Mouse (Mus musculus): ENCODE results near the gene Ddt. TPM values are rescaled to one million over a fixed set of nuclear protein-coding genes. Genes with fewer than 3 reads are reported as not detected.
A peak's percentile ranks its signal among the peaks of the same experiment; 100 is the strongest.
"Not testable (repeated sequence)": the region's sequence is repeated elsewhere in the genome, so short reads cannot be mapped to it uniquely, and the experiment has no call there.

The Ddt gene
- polyA plus RNA-seq, 1 experiment from 2014 or later = 44.4 TPM

GRCm38 (mm10) chr10:75777885-75778284 lies 4.7 kb upstream of the Ddt start:
- peaks cover 5% of the 10 kb centered on the region; the same call in 1 of the 2 replicates for H3K4me1 ChIP-seq (ENCODE audit: control insufficient read depth, insufficient read depth, low read length)
- H3K4me2 ChIP-seq = no peak overlapping the region
- no peak overlapping the region for H3K4me3 ChIP-seq (ENCODE audit: low read depth, low read length)
- no peaks in the 10 kb centered on the region for H3K9me3 ChIP-seq (replicated peaks; ENCODE audit: control insufficient read depth, low read length)
- H3K9ac ChIP-seq (ENCODE audit: low read depth, low read length) = no peak overlapping the region
- H3K27ac ChIP-seq (ENCODE audit: low read depth, low read length) = no peak overlapping the region
- 70% methylated on average over 2 of the region's 2 CpGs for WGBS (ENCODE audit: insufficient replicate concordance)
- H3K27me3 ChIP-seq (ENCODE audit: control insufficient read depth, insufficient read depth, low read length) = peaks cover 20% of the 10 kb centered on the region
- no peak for ATAC-seq (replicated peaks; ENCODE audit: insufficient number of reproducible peaks, low FRiP score, low TSS enrichment)
- H3K36me3 ChIP-seq (ENCODE audit: control insufficient read depth, insufficient read depth, low read length) = no peaks in the 10 kb centered on the region

GRCm38 (mm10) chr10:75776562-75776961 lies 3.3 kb upstream of the Ddt start:
- H3K4me1 ChIP-seq (ENCODE audit: control insufficient read depth, insufficient read depth, low read length) = peaks cover 10% of the 10 kb centered on the region
- H3K9ac ChIP-seq (ENCODE audit: low read depth, low read length) = no peak overlapping the region
- H3K27me3 ChIP-seq (ENCODE audit: control insufficient read depth, insufficient read depth, low read length) = peaks cover 20% of the 10 kb centered on the region
- WGBS (ENCODE audit: insufficient replicate concordance) = 73% methylated on average over 6 of the region's 6 CpGs
- no peaks in the 10 kb centered on the region for H3K36me3 ChIP-seq (ENCODE audit: control insufficient read depth, insufficient read depth, low read length)
- H3K27ac ChIP-seq (ENCODE audit: low read depth, low read length) = no peak overlapping the region
- H3K4me3 ChIP-seq (ENCODE audit: low read depth, low read length) = no peak overlapping the region
- ATAC-seq (replicated peaks; ENCODE audit: insufficient number of reproducible peaks, low FRiP score, low TSS enrichment) = no peak
- H3K9me3 ChIP-seq (replicated peaks; ENCODE audit: control insufficient read depth, low read length) = no peaks in the 10 kb centered on the region
- no peak overlapping the region for H3K4me2 ChIP-seq

- H3K9me3 ChIP-seq (replicated peaks; ENCODE audit: control insufficient read depth, low read length) = no peaks in the 10 kb centered on the region
- H3K4me2 ChIP-seq = no peak overlapping the region
- no peak overlapping the region for H3K9ac ChIP-seq (ENCODE audit: low read depth, low read length)
- 86% methylated on average over 9 of the region's 9 CpGs for WGBS (ENCODE audit: insufficient replicate concordance)
- peaks cover 9% of the 10 kb centered on the region for H3K27me3 ChIP-seq (ENCODE audit: control insufficient read depth, insufficient read depth, low read length)
- ATAC-seq (replicated peaks; ENCODE audit: insufficient number of reproducible peaks, low FRiP score, low TSS enrichment) = no peak
- H3K4me1 ChIP-seq (ENCODE audit: control insufficient read depth, insufficient read depth, low read length) = peaks cover 5% of the 10 kb centered on the region
- H3K27ac ChIP-seq (ENCODE audit: low read depth, low read length) = no peak overlapping the region
- no peaks in the 10 kb centered on the region for H3K36me3 ChIP-seq (ENCODE audit: control insufficient read depth, insufficient read depth, low read length)
- H3K4me3 ChIP-seq (ENCODE audit: low read depth, low read length) = no peak overlapping the region
These were observed 1.4 kb upstream of the Ddt start for GRCm38 (mm10) chr10:75774587-75774986.

GRCm38 (mm10) chr10:75774102-75774501 lies 888 bp upstream of the Ddt start:
- Histone ChIP-seq H3K9me3 (replicated peaks; ENCODE audit: control insufficient read depth, low read length) (no peaks in the 10 kb centered on the region), H3K4me3 (ENCODE audit: low read depth, low read length) (no peak overlapping the region), H3K4me1 (ENCODE audit: control insufficient read depth, insufficient read depth, low read length) (peaks cover 5% of the 10 kb centered on the region), H3K4me2 (no peak overlapping the region), H3K27me3 (ENCODE audit: control insufficient read depth, insufficient read depth, low read length) (peaks cover 4% of the 10 kb centered on the region), H3K27ac (ENCODE audit: low read depth, low read length) (no peak overlapping the region), H3K36me3 (ENCODE audit: control insufficient read depth, insufficient read depth, low read length) (no peaks in the 10 kb centered on the region), H3K9ac (ENCODE audit: low read depth, low read length) (no peak overlapping the region)
- no peak for ATAC-seq (replicated peaks; ENCODE audit: insufficient number of reproducible peaks, low FRiP score, low TSS enrichment)
- 88% methylated on average over 5 of the region's 5 CpGs for WGBS (ENCODE audit: insufficient replicate concordance)

GRCm38 (mm10) chr10:75767756-75768155 lies 5.5 kb downstream of the Ddt start:
- not testable (repeated sequence) for H3K4me3 ChIP-seq (ENCODE audit: low read depth, low read length); H3K27me3 ChIP-seq (ENCODE audit: control insufficient read depth, insufficient read depth, low read length); H3K9me3 ChIP-seq (replicated peaks; ENCODE audit: control insufficient read depth, low read length); H3K27ac ChIP-seq (ENCODE audit: low read depth, low read length); H3K36me3 ChIP-seq (ENCODE audit: control insufficient read depth, insufficient read depth, low read length); H3K9ac ChIP-seq (ENCODE audit: low read depth, low read length); ATAC-seq (replicated peaks; ENCODE audit: insufficient number of reproducible peaks, low FRiP score, low TSS enrichment); H3K4me2 ChIP-seq; H3K4me1 ChIP-seq (ENCODE audit: control insufficient read depth, insufficient read depth, low read length)
- WGBS (ENCODE audit: insufficient replicate concordance) = 32% methylated on average over 5 of the region's 5 CpGs

- ATAC-seq (replicated peaks; ENCODE audit: insufficient number of reproducible peaks, low FRiP score, low TSS enrichment) = no peak
- Histone ChIP-seq H3K27me3 (ENCODE audit: control insufficient read depth, insufficient read depth, low read length) (no peaks in the 10 kb centered on the region; the same call in 1 of the 2 replicates), H3K4me2 (no peak overlapping the region), H3K4me3 (ENCODE audit: low read depth, low read length) (no peak overlapping the region), H3K9me3 (replicated peaks; ENCODE audit: control insufficient read depth, low read length) (no peaks in the 10 kb centered on the region), H3K4me1 (ENCODE audit: control insufficient read depth, insufficient read depth, low read length) (peaks cover 5% of the 10 kb centered on the region; the same call in 1 of the 2 replicates), H3K36me3 (ENCODE audit: control insufficient read depth, insufficient read depth, low read length) (no peaks in the 10 kb centered on the region), H3K27ac (ENCODE audit: low read depth, low read length) (no peak overlapping the region), H3K9ac (ENCODE audit: low read depth, low read length) (no peak overlapping the region)
- 81% methylated on average over 6 of the region's 6 CpGs for WGBS (ENCODE audit: insufficient replicate concordance)
These were observed 6.4 kb downstream of the Ddt start for GRCm38 (mm10) chr10:75766856-75767255.

GRCm38 (mm10) chr10:75764519-75765473 lies 8.4 kb downstream of the Ddt start:
- peak overlapping the region; percentile 90 for H3K9ac ChIP-seq (ENCODE audit: low read depth, low read length)
- H3K27me3 ChIP-seq (ENCODE audit: control insufficient read depth, insufficient read depth, low read length) = no peaks in the 10 kb centered on the region; the same call in 1 of the 2 replicates
- no peaks in the 10 kb centered on the region for H3K9me3 ChIP-seq (replicated peaks; ENCODE audit: control insufficient read depth, low read length)
- peaks cover 5% of the 10 kb centered on the region; the same call in 1 of the 2 replicates for H3K4me1 ChIP-seq (ENCODE audit: control insufficient read depth, insufficient read depth, low read length)
- WGBS (ENCODE audit: insufficient replicate concordance) = under 1% methylated on average over 27 of the region's 27 CpGs
- H3K27ac ChIP-seq (ENCODE audit: low read depth, low read length) = peak overlapping the region; percentile 62; the same call in 1 of the 2 replicates
- H3K36me3 ChIP-seq (ENCODE audit: control insufficient read depth, insufficient read depth, low read length) = 0 out of 2 replicates have a peak, but pooled peaks cover 6% of the 10 kb centered on the region
- ATAC-seq (replicated peaks; ENCODE audit: insufficient number of reproducible peaks, low FRiP score, low TSS enrichment) = peak; percentile 47; the same call in 1 of the 2 replicates
- peak overlapping the region; percentile 91 for H3K4me2 ChIP-seq
- peak overlapping the region; percentile 86 for H3K4me3 ChIP-seq (ENCODE audit: low read depth, low read length)

- peak within 1 kb of the TSS; percentile 62; the same call in 1 of the 2 replicates for H3K27ac ChIP-seq (ENCODE audit: low read depth, low read length)
- H3K4me3 ChIP-seq (ENCODE audit: low read depth, low read length) = peak within 1 kb of the TSS; percentile 86
- H3K27me3 ChIP-seq (ENCODE audit: control insufficient read depth, insufficient read depth, low read length) = no peaks in the 10 kb centered on the region
- peak within 1 kb of the TSS; percentile 90 for H3K9ac ChIP-seq (ENCODE audit: low read depth, low read length)
- under 1% methylated on average over 61 of the region's 61 CpGs for WGBS (ENCODE audit: insufficient replicate concordance)
- H3K4me2 ChIP-seq = peak within 1 kb of the TSS; percentile 91
- ATAC-seq (replicated peaks; ENCODE audit: insufficient number of reproducible peaks, low FRiP score, low TSS enrichment) = peak; percentile 95
- no peaks in the 10 kb centered on the region for H3K9me3 ChIP-seq (replicated peaks; ENCODE audit: control insufficient read depth, low read length)
- peaks cover 5% of the 10 kb centered on the region; the same call in 1 of the 2 replicates for H3K4me1 ChIP-seq (ENCODE audit: control insufficient read depth, insufficient read depth, low read length)
- H3K36me3 ChIP-seq (ENCODE audit: control insufficient read depth, insufficient read depth, low read length) = peaks cover 6% of the 10 kb centered on the region; the same call in 1 of the 2 replicates
These were observed 9.3 kb downstream of the Ddt start, which contains the start of gene Cabin1 for GRCm38 (mm10) chr10:75763682-75764518. Gene Cabin1 (minus strand): TSS chr10:75764341.
